Mouse (Mus musculus) heart, embryonic 11.5 days (tissue): ENCODE results near the gene Catsper3. TPM values are rescaled to one million over a fixed set of nuclear protein-coding genes. Genes with fewer than 3 reads are reported as not detected.

Experiments
- ATAC-seq: fragments of 200-750 bp; cut with Nextera tagmentation; replicated peaks from 2 replicates; pipeline ENCODE4 v1.8.0; 2017; ENCODE audit warnings: moderate library complexity; ENCODE audit not compliant: insufficient number of reproducible peaks, low FRiP score, low TSS enrichment
- H3K27ac ChIP-seq: fragments of 300-500 bp; sonication (generic); 2 replicates; pipeline ENCODE4 v1.5.1; 2014; ENCODE audit warnings: mild to moderate bottlenecking, low read depth, low read length
- H3K27me3 ChIP-seq: fragments of 300-500 bp; sonication (generic); 2 replicates; pipeline ENCODE4 v1.6.1; 2014; ENCODE audit warnings: mild to moderate bottlenecking, low read length, mixed read lengths; ENCODE audit not compliant: control insufficient read depth, insufficient read depth
- H3K36me3 ChIP-seq: fragments of 300-500 bp; sonication (generic); 2 replicates; pipeline ENCODE4 v1.6.1; 2014; ENCODE audit warnings: mild to moderate bottlenecking, low read length, moderate library complexity, mixed read lengths; ENCODE audit not compliant: control insufficient read depth, insufficient read depth
- H3K4me1 ChIP-seq: fragments of 300-500 bp; sonication (generic); 2 replicates; pipeline ENCODE4 v1.6.1; 2014; ENCODE audit warnings: low read length; ENCODE audit not compliant: control insufficient read depth, insufficient read depth
- H3K4me2 ChIP-seq: fragments of 300-500 bp; sonication (generic); 2 replicates; pipeline ENCODE4 v1.6.1; 2014; ENCODE audit warnings: mild to moderate bottlenecking, moderate library complexity
- H3K4me3 ChIP-seq: fragments of 300-500 bp; sonication (generic); 2 replicates; pipeline ENCODE4 v1.5.1; 2014; ENCODE audit warnings: low read depth, low read length
- H3K9ac ChIP-seq: fragments of 300-500 bp; sonication (generic); 2 replicates; pipeline ENCODE4 v1.6.1; 2014; ENCODE audit warnings: mild to moderate bottlenecking, low read depth, low read length, moderate library complexity
- H3K9me3 ChIP-seq: fragments of 300-500 bp; sonication (generic); replicated peaks from 2 replicates; pipeline ENCODE4 v1.6.1; 2016; ENCODE audit warnings: low read length; ENCODE audit not compliant: control insufficient read depth
- WGBS: fragments of 180-500 bp; shearing (Covaris S2); extraction: QIAGEN DNeasy Blood & Tissue Kit; methylation state at CpG from one replicate; pipeline ENCODE4 v1.1.7; 2014; ENCODE audit not compliant: insufficient replicate concordance; 5-methylcytosine and 5-hydroxymethylcytosine counted together
- polyA plus RNA-seq: library from polyadenylated mRNA; unstranded; fragments of >200 nt; fragmentation: Nextera tagmentation; extraction: Ambion mirVana; gene quantifications from 2 replicates; pipeline ENCODE4 v1.2.1, GENCODE M21; 2014

Catsper3 gene
- polyA plus RNA-seq, 1 experiment from 2014 or later = 0.11 TPM

DNA sequence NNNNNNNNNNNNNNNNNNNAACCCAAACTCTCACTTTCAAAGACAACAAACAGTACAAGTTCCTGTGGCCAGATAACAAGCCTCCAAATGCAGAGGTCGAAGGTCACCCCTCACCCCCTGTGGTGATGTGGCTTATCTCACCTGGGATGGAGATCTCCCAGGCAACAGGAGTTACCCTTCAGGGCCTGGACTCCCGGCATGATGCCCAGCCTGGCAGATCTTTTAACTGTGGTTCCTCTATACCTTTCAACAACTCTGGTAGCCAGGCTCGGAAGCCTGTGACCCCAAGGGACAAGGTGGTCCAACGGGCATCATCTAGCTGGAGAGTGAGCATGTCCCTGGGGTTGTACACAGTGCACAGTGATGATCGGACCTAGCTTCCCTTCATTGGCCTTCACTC, 38.1 kb downstream of the Catsper3 start:
- ATAC-seq = no peak
- Histone ChIP-seq H3K9me3 (no peaks in the 10 kb centered on the region), H3K4me3 (no peak overlapping the region), H3K9ac (no peak overlapping the region), H3K36me3 (no peaks in the 10 kb centered on the region), H3K4me2 (no peak overlapping the region), H3K4me1 (peaks cover 3% of the 10 kb centered on the region; the same call in 1 of the 2 replicates), H3K27ac (no peak overlapping the region), H3K27me3 (peaks cover 62% of the 10 kb centered on the region)
- 41% methylated on average over 5 of the region's 5 CpGs for WGBS

DNA sequence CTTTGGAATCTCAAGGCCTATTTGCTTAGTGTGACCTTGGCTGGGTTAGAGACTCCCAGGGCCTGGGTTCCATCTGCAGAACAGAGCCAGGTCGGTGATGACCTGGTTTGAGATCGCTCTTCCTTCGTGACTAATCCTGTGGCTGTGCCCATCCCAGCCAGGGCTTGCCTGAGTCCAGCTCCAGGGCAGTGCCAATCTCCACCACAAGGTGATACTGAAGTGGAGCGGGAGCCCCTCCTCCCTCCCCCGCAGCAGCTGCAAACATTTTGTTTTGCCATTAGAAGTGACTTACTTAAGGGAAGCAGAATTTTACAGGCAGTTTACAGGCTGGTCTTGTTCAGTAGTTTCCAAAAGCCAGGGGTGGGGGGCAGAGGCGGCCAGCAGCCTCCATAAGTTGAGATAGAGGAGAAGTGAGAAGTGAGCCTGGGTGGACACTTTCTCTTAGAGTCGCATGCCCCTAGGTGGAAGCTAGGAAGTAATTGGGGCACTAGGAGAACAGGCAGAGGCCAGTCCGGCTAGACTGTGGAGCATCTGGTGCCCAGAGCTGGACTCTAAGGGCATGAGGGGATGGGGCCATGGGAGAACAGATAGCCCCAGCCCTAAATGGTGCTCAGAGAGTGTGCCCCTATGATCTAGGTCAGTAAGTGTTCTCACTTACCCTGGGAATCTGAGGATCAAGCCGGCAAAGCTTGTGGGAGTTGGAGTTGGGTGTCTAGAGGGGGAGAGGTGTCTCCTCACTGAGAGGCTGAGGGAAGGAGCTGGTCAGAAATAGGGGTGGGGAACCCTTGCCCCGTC, 40.0 kb downstream of the Catsper3 start:
- Histone ChIP-seq H3K27me3 (peaks cover 80% of the 10 kb centered on the region), H3K9me3 (no peaks in the 10 kb centered on the region), H3K4me1 (peaks cover 6% of the 10 kb centered on the region), H3K4me2 (no peak overlapping the region), H3K36me3 (no peaks in the 10 kb centered on the region), H3K27ac (no peak overlapping the region), H3K9ac (no peak overlapping the region), H3K4me3 (no peak overlapping the region)
- WGBS = 11% methylated on average over 10 of the region's 10 CpGs
- no peak for ATAC-seq

DNA sequence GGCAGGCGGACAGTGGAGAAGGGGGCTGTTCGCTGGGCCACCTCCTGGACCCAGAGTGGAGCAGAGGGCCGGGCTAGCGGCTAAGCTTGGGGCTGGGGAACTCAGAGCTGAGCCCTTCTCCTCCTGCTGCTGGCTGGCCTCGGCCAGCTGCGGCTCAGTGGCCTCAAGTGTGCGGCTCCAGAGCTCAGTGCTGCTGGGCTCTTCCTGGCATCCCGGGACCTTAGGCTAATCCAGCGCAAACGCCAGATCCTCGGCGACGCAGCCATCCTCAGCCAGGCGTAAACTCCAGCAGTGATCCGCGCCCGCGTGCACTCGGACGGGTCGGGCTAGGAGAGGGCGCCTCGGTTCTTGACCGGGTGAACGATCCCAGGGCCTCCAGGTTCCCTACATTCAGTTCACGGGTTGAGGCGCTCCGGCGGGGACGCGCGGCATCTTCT, 40.9 kb downstream of the Catsper3 start:
- no peak; the same call in 1 of the 2 replicates for ATAC-seq
- Histone ChIP-seq H3K9ac (no peak overlapping the region), H3K4me3 (peak overlapping the region; percentile 15; the same call in 1 of the 2 replicates), H3K9me3 (no peaks in the 10 kb centered on the region), H3K27me3 (peaks cover 83% of the 10 kb centered on the region), H3K36me3 (no peaks in the 10 kb centered on the region), H3K4me1 (peaks cover 7% of the 10 kb centered on the region), H3K4me2 (peak overlapping the region; percentile 21), H3K27ac (no peak overlapping the region)
- 3% methylated on average over 32 of the region's 32 CpGs for WGBS

DNA sequence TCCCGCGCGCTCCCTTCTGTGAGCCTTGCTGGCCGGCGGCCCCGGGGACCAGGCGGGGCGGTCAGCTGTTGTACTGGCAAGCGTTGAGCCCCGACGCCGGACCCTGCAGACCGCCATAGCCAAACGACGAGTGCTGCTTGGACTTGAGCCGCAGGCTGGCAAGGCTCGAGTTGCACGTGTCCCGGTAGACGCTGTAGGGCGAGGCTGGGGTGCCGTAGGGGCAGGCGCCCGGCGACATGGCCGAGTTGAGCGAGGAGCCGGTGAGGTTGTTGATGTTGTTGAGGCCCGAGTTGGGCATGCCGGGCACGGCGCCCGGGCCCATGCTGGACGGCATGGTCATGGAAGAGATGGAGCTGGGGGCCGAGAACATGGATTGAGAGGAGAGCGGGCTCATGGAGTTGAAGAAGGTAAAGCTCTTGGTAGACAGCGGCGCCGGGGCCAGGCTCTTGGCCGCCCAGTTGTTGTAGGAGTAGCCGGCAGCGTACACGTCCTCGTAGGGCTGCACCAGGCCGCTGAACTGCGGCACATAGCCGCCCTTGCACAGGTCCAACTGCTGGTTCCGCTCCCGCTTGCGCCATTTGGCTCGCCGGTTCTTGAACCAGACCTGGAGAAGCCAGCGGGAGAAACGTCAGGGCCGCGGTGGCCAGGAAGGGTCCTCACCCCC, 41.8 kb downstream of the Catsper3 start:
- Histone ChIP-seq H3K27ac (no peak overlapping the region), H3K4me3 (peak overlapping the region; percentile 15; the same call in 1 of the 2 replicates), H3K4me2 (peak overlapping the region; percentile 23), H3K4me1 (peaks cover 16% of the 10 kb centered on the region), H3K9me3 (no peaks in the 10 kb centered on the region), H3K27me3 (peaks cover 88% of the 10 kb centered on the region), H3K9ac (no peak overlapping the region), H3K36me3 (no peaks in the 10 kb centered on the region)
- no peak for ATAC-seq
- under 1% methylated on average over 56 of the region's 56 CpGs for WGBS

DNA sequence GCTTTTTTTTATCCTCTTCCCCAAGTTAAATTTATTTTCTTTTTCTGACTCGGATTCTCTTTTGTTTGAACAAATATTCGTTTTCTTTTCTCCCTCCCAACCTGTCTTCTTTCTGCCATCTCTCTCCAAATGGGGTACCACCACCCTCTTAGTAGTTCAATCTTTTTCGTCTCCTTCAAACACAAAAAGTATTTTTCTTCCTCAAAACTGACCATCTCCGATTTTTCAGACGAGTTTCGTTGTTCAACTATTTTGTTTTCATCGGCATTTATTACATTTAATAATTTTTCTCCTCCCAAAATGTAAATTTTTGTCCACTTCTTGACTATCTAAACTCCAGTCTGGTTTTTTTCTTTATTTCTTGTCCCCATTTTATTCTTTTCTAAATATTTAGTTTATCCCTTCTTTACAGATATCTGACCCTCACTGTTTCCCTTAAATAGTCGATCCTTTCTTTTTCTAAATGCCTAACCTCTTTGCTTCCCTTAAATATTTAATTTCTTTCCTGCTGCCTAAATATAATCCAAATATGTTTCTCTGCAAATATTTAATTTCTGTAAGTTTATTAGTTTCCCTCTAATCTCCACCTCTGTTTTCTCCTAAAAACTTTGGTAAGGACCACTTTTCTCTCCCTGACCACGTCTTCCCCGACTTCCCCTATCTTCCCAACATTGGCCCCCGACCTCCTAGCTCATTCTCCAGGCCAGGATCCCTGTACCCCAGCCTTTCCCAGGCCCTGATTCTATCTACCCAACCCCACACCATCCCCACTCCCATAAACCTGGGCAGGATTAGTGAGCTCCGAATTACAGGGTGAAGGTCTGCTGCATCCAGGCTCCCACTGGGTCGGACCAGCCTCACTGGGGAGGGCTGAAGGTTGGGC, 42.7 kb downstream of the Catsper3 start:
- 4% methylated on average over 13 of the region's 13 CpGs for WGBS
- no peak overlapping the region for H3K4me2 ChIP-seq
- peaks cover 20% of the 10 kb centered on the region for H3K4me1 ChIP-seq
- H3K36me3 ChIP-seq = no peaks in the 10 kb centered on the region
- H3K4me3 ChIP-seq = no peak overlapping the region
- H3K9me3 ChIP-seq = no peaks in the 10 kb centered on the region
- peaks cover 89% of the 10 kb centered on the region for H3K27me3 ChIP-seq
- H3K27ac ChIP-seq = no peak overlapping the region
- ATAC-seq = no peak
- no peak overlapping the region for H3K9ac ChIP-seq

DNA sequence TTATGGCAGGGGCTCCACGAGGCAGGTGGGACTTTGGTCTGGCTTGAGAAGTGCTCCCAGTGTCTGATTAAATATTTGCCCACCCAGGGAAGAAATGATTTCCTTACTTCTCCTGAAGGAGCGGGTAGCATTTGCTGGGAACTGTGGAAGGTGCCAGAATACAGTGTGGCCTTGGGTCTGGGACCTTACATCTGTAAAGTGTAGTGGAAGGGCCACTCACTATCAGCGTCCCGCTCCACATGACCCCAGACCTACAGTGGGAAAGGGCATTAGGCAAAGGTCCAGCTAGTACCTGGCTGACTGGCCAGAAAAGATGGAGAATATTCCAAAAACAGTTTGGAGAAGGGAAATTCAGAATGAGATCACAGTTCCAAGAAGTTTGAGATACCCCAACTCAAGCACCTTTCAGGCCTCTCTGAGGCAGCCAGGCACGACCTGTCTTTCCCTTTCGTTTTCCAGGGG, 43.3 kb downstream of the Catsper3 start:
- H3K27ac ChIP-seq = no peak overlapping the region
- peak overlapping the region; percentile 46 for H3K4me2 ChIP-seq
- no peak for ATAC-seq
- WGBS = 2% methylated on average over 6 of the region's 6 CpGs
- H3K4me1 ChIP-seq = peaks cover 20% of the 10 kb centered on the region
- H3K9ac ChIP-seq = no peak overlapping the region
- H3K36me3 ChIP-seq = no peaks in the 10 kb centered on the region
- H3K4me3 ChIP-seq = peak overlapping the region; percentile 22
- peaks cover 89% of the 10 kb centered on the region for H3K27me3 ChIP-seq
- no peaks in the 10 kb centered on the region for H3K9me3 ChIP-seq

DNA sequence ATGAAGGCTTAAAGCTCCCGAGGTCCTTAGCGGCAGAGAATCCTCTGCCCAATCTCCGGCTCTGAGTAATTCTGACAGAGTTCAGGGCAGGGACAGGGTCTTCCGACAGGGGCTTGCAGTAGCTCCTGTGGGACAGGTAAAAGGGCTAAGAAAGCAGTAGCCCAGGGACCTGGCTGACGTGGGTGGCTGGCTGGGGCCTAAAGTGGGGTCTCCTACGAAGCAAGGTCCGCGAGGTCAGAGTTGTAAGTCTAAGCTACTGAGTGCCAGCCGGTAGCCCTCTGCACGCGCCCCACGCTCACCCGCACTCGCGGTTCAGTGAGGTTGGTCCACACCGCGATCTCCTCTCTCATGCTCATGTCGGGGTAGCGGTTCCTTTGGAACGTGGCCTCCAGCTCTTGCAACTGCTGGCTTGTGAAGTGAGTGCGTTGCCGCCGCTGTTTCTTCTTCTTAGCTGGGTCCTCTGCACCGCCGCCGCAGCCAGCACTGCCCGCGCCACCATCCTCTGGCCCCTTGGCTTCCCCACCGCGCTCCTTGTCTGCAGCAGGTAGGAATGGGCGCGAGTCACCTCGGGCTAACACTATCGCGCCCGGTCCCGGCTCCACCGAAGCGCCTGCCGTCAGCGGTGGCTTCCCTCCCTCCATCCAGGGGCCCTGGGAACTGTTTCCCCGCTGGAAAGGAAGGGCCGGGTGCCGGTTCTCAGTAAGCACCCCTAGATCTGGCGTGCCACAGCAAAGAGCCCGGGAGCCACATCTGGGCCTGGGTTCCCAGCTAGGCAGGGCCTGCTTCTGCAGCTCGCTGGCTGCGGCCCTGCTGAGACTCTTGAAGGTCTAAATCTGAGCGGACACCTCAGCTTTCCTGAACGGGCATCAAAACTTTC, 44.0 kb downstream of the Catsper3 start:
- 2% methylated on average over 50 of the region's 50 CpGs for WGBS
- Histone ChIP-seq H3K4me1 (peaks cover 20% of the 10 kb centered on the region), H3K4me2 (peak overlapping the region; percentile 46), H3K9me3 (no peaks in the 10 kb centered on the region), H3K27me3 (peaks cover 89% of the 10 kb centered on the region), H3K27ac (no peak overlapping the region), H3K9ac (0 out of 2 replicates have a peak overlapping the region, but pooled peaks have one; percentile 34), H3K36me3 (no peaks in the 10 kb centered on the region), H3K4me3 (peak overlapping the region; percentile 22)
- no peak for ATAC-seq
